Mouse (Mus musculus): ENCODE data around the gene Atf7ip. TPM values are rescaled to one million over a fixed set of nuclear protein-coding genes. Genes with fewer than 3 reads are reported as not detected.
A peak's percentile ranks its signal among the peaks of the same experiment; 100 is the strongest.

Atf7ip gene
- total RNA-seq, 2 experiments from 2014 or later = 119 to 122 TPM

DNA sequence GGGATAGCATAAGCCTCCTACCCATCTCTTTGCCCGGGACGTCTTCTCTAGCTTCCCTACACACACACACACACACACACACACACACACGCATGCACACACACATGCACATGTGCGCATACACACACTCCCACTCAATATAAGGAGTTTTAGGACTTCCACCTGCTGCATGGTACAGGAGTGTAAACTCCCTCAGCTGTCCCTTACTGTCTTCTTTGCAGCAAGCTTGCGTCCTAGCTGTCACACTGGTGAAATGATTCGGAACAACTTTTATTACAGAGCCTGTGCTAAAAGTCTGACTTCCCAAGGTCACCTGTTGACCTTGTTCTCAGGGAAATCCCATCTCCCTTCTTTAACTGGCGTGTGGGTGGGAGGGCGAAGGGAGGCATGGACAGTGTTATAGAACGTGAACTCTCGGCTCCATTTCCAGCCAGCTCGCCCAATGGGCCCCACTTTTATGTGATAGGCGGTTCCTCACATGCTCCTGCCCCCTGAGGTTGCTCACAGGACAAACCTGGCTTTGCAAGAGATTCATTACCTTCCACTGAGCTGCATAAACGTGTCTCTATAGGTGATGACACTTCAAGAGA is 126.1 kb downstream of the Atf7ip start:
- no peak for DNase-seq (ENCODE audit: extremely low spot score in 1 of 2, low spot score in 2 of 2)
- no peak for TF ChIP-seq CTCF (IDR thresholded peaks at IDR 0.05)
- intact Hi-C loops (cut with DNase I) = no loop called here
- Histone ChIP-seq H3K4me3 (no peak overlapping the region), H3K27ac (no peak overlapping the region)

DNA sequence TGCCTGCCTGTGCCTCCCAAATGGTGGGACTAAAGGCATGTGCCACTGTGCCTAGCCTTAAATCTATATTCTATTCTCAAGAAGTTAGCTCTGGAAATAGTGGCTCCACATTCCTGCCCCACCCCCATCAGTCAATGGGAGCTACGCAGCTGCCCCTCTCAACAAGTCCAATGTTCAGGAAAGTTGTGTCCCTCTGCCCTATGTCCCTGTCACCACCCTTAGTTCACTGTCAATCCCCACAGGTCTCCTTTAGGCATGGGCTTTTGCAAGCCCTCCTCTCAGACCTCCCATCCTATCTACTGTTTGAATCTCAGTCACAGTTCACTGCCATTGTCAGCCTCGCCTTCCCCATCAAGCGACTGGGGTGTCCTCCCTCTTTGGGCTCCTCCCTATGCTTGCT is 127.2 kb downstream of the Atf7ip start:
- no peak for TF ChIP-seq CTCF (IDR thresholded peaks at IDR 0.05)
- no peak overlapping the region for H3K4me3 ChIP-seq
- DNase-seq (ENCODE audit: extremely low spot score in 1 of 2, low spot score in 2 of 2) = no peak
- intact Hi-C loops (cut with DNase I) = no loop called here
- H3K27ac ChIP-seq = no peak overlapping the region

- intact Hi-C loops (cut with DNase I) = no loop called here
- no peak for TF ChIP-seq CTCF (IDR thresholded peaks at IDR 0.05)
- Histone ChIP-seq H3K27ac (no peak overlapping the region), H3K4me3 (no peak overlapping the region)
- DNase-seq (ENCODE audit: extremely low spot score in 1 of 2, low spot score in 2 of 2) = no peak
Observed at GRCm38 (mm10) chr6:136633719-136634118, 127.8 kb downstream of the Atf7ip start.

DNA sequence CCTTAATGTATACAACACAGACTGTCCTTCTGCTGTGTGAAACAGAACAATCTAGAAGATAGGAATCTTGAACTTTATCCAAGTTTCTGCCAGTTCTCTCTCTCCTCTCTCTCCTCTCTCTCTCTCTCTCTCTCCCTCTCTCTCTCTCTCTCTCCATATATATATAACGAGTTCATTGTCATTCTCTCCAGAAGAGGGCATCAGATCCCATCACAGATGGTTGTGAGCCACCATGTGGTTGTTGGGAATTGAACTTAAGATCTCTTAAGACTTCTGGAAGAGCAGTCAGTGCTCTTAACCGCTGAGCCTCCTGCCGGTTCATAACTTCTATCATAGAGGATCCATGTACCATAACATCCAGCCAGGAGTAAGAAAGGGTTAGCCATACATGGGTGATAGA is 129.0 kb downstream of the Atf7ip start:
- TF ChIP-seq CTCF (IDR thresholded peaks at IDR 0.05) = peak; percentile 13
- H3K27ac ChIP-seq = no peak overlapping the region
- no peak overlapping the region for H3K4me3 ChIP-seq
- DNase-seq (ENCODE audit: extremely low spot score in 1 of 2, low spot score in 2 of 2) = no peak
- intact Hi-C loops (cut with DNase I) = no loop called here

DNA sequence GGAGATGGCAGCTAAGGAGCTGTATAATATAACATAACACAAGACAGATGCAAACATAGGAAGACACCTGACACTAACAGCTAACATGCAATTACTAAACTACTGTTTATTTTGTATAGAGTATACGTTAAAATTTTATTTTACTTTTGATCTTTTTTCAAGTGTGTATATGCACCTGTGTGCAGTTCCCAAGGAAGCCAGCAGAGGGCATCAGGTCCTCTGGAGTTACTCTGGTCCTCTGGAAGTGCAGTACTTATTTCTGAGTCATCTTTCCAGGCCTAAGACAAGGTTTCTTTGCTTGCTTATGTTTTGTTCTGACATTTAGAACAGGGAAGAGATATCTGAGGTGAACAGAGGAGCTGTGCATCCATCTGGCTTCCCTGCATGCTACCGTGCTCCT is 138.2 kb downstream of the Atf7ip start:
- intact Hi-C loops (cut with DNase I) = no loop called here
- TF ChIP-seq CTCF (IDR thresholded peaks at IDR 0.05) = peak; percentile 35
- Histone ChIP-seq H3K27ac (no peak overlapping the region), H3K4me3 (no peak overlapping the region)
- DNase-seq (ENCODE audit: extremely low spot score in 1 of 2, low spot score in 2 of 2) = no peak

GRCm38 (mm10) chr6:136645754-136646153 is 139.8 kb downstream of the Atf7ip start:
- Histone ChIP-seq H3K4me3 (no peak overlapping the region), H3K27ac (no peak overlapping the region)
- DNase-seq (ENCODE audit: extremely low spot score in 1 of 2, low spot score in 2 of 2) = no peak
- intact Hi-C loops (cut with DNase I) = no loop called here
- no peak for TF ChIP-seq CTCF (IDR thresholded peaks at IDR 0.05)

GRCm38 (mm10) chr6:136646207-136646606 is 140.2 kb downstream of the Atf7ip start:
- H3K27ac ChIP-seq = no peak overlapping the region
- no peak for TF ChIP-seq CTCF (IDR thresholded peaks at IDR 0.05)
- DNase-seq (ENCODE audit: extremely low spot score in 1 of 2, low spot score in 2 of 2) = no peak
- intact Hi-C loops (cut with DNase I) = no loop called here
- H3K4me3 ChIP-seq = no peak overlapping the region

DNA sequence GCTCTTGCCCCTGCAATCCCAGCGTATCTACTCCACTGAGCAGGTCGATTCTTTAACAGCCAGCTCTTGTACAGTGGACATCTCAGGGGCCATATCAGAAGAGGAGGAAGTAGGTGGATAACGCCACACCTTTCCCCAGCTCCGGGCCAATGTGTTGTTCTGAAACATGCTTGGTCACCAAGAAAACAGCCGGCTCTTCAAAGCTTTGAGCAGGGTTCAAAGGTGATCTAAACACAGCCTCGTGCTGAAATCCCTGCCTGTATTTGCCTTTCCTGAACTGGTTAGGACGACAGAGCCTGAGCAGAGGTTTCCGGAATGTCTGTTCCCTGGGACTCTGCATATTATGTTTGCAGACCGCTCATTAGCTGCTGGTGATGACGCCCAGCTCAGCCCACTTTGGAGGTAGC is 141.5 kb downstream of the Atf7ip start:
- DNase-seq (ENCODE audit: extremely low spot score in 1 of 2, low spot score in 2 of 2) = no peak
- intact Hi-C loops (cut with DNase I) = no loop called here
- TF ChIP-seq CTCF (IDR thresholded peaks at IDR 0.05) = no peak
- no peak overlapping the region for H3K27ac ChIP-seq
- H3K4me3 ChIP-seq = no peak overlapping the region

DNA sequence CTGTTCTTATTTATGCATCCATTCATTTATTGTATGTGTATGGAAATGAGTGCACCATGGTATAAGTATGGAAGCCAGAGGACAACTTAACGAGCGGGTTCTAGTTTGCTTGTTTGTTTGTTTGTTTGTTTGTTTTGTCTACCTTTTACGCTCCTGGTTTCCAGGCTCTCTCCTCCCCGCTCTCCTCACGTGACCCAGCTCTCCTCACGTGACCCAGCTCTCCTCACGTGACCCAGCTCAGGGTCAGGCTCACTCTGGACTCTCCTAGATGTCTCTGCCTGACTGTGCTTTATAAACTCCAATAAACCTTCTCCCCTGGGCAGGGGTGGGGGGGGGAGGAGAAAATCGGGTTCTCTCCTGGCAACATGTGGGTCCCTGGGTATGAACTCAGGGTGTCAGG is 144.7 kb downstream of the Atf7ip start:
- intact Hi-C loops (cut with DNase I) = no loop called here
- TF ChIP-seq CTCF (IDR thresholded peaks at IDR 0.05) = no peak

GRCm38 (mm10) chr6:136653331-136653730 is 147.4 kb downstream of the Atf7ip start:
- DNase-seq (ENCODE audit: extremely low spot score in 1 of 2, low spot score in 2 of 2) = no peak
- Histone ChIP-seq H3K27ac (no peak overlapping the region), H3K4me3 (no peak overlapping the region)
- no peak for TF ChIP-seq CTCF (IDR thresholded peaks at IDR 0.05)
- intact Hi-C loops (cut with DNase I) = no loop called here

More for the DNA sequence above, 144.7 kb downstream of the Atf7ip start:
- no peak overlapping the region for H3K4me3 ChIP-seq
- H3K27ac ChIP-seq = no peak overlapping the region
- DNase-seq (ENCODE audit: extremely low spot score in 1 of 2, low spot score in 2 of 2) = no peak

- Histone ChIP-seq H3K27ac (no peak overlapping the region), H3K4me3 (no peak overlapping the region)
- DNase-seq (ENCODE audit: extremely low spot score in 1 of 2, low spot score in 2 of 2) = no peak
- TF ChIP-seq CTCF (IDR thresholded peaks at IDR 0.05) = no peak
- intact Hi-C loops (cut with DNase I) = no loop called here
Observed at GRCm38 (mm10) chr6:136654470-136654869, 148.5 kb downstream of the Atf7ip start.

GRCm38 (mm10) chr6:136655786-136656185 is 149.8 kb downstream of the Atf7ip start:
- intact Hi-C loops (cut with DNase I) = loop anchor here (2.0 kb wide), 1 partner anchor 33 kb away; no protein-coding TSS in a partner anchor
- Histone ChIP-seq H3K4me3 (no peak overlapping the region), H3K27ac (no peak overlapping the region)
- no peak for DNase-seq (ENCODE audit: extremely low spot score in 1 of 2, low spot score in 2 of 2)
- no peak for TF ChIP-seq CTCF (IDR thresholded peaks at IDR 0.05)

DNA sequence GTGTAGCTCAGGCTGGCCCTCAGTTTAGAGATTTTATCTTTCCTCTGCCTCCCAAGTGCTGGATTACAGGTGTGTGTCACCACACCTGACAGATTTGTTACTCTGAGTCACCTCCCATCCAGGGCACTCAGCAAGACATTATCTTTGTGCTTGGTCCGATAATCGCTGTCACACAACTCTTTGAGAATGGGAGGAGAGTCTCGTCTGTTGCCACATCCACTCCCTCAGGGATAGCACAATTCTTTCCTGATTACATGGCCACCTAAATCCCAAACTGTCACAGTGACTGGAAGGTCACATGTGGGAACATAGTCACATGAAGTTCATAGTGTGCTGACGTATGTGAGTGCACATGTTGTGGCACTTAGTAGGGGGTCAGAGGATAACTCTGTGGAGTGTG is 152.3 kb downstream of the Atf7ip start:
- intact Hi-C loops (cut with DNase I) = no loop called here
- no peak for DNase-seq (ENCODE audit: extremely low spot score in 1 of 2, low spot score in 2 of 2)
- no peak overlapping the region for H3K4me3 ChIP-seq
- TF ChIP-seq CTCF (IDR thresholded peaks at IDR 0.05) = no peak
- no peak overlapping the region for H3K27ac ChIP-seq
